Mouse (Mus musculus) small intestine, adult 2 months (tissue): Measurements from ENCODE around the gene Nkx2-4. TPM values are rescaled to one million over a fixed set of nuclear protein-coding genes. Genes with fewer than 3 reads are reported as not detected.

Experiments used
- H3K27ac ChIP-seq: fragments of 200-500 bp; 2 replicates; pipeline ENCODE4 v1.5.1; 2012; ENCODE audit warnings: low read depth, low read length, control low read depth, inconsistent platforms; ENCODE audit not compliant: insufficient read depth
- H3K27me3 ChIP-seq: fragments of 200-500 bp; 2 replicates; pipeline ENCODE4 v1.6.1; 2012; ENCODE audit warnings: mild to moderate bottlenecking, moderate library complexity, low read length, inconsistent platforms; ENCODE audit not compliant: control insufficient read depth, insufficient read depth
- H3K36me3 ChIP-seq: fragments of 200-500 bp; 2 replicates; pipeline ENCODE4 v1.6.1; 2012; ENCODE audit warnings: mild to moderate bottlenecking, low read length, control low read depth, inconsistent platforms; ENCODE audit not compliant: control insufficient read depth, insufficient read depth
- H3K4me1 ChIP-seq: fragments of 200-500 bp; 2 replicates; pipeline ENCODE4 v1.6.1; 2012; ENCODE audit warnings: low read length, inconsistent platforms, mixed read lengths; ENCODE audit not compliant: control insufficient read depth, insufficient read depth, insufficient read length
- H3K4me3 ChIP-seq: fragments of 200-500 bp; 2 replicates; pipeline ENCODE4 v1.5.1; 2012; ENCODE audit warnings: low read depth, mild to moderate bottlenecking, control low read depth, inconsistent platforms, low read length, moderate library complexity
- CTCF ChIP-seq: fragments of 200-500 bp; IDR thresholded peaks from 2 replicates; pipeline ENCODE4 v1.5.1; 2012; ENCODE audit warnings: low read depth, mild to moderate bottlenecking, control low read depth, inconsistent platforms, low read length, moderate library complexity, mixed read lengths; ENCODE audit not compliant: insufficient replicate concordance, insufficient read length; ENCODE audit errors: extremely low read depth
- POLR2A ChIP-seq: fragments of 200-500 bp; IDR thresholded peaks from 2 replicates; pipeline ENCODE4 v1.6.1; 2012; ENCODE audit warnings: low read depth, mild to moderate bottlenecking, control low read depth, inconsistent platforms, low read length, moderate library complexity
- WGBS: fragments of 180-500 bp; shearing (Covaris S2); methylation state at CpG from one replicate; pipeline ENCODE4 v1.1.7; 2018; 5-methylcytosine and 5-hydroxymethylcytosine counted together
- polyA plus RNA-seq: library from polyadenylated mRNA; depleted of rRNA; stranded (reverse); fragments of >200 nt; gene quantifications from 2 replicates; pipeline ENCODE4 v1.2.3, GENCODE M21; 2012

Nkx2-4 gene
- polyA plus RNA-seq, 1 experiment: not detected

DNA sequence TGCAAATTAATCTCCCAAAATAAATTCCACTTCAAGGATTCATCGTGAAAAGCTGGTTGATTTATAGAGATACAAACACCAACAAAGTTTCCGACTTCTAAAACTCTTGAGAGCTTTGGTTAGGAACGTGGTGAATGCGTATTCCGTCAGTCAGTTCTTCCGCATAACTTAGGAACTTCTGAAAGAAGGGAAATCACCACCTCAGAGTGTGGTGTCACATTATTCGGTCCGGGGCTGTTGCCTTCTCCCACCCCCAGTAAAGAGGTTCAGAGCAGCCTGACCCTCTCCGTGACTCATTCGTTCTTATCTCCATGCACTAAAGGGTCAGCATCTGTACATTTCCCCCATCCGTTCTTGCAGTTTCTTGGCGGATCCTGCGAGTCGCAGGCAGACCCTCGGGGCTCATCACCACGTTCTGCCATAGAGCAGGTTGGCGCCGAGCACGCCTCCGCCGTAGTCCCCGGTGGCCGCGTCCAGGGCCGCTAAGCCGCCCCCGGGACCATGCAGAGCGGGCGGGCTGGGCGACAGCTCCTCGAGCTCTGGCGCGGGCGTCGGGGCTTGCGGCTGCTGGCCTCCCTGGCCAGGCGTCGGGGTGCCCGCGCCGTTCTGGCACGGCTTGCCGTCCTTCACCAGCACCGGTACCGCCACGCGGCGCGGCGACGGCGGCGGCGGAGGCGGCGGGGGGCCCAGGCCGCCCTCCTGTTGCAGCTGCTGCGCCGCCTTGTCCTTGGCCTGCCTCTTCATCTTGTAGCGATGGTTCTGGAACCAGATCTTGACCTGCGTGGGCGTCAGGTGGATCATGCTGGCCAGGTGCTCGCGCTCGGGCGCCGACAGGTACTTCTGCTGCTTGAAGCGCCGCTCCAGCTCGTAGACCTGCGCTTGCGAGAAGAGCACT, 1.5 kb downstream of the Nkx2-4 start:
- Histone ChIP-seq H3K4me1 (peaks cover 10% of the 10 kb centered on the region), H3K36me3 (no peaks in the 10 kb centered on the region), H3K4me3 (peak overlapping the region; percentile 25; the same call in 1 of the 2 replicates), H3K27me3 (peaks cover 49% of the 10 kb centered on the region), H3K27ac (no peak overlapping the region)
- TF ChIP-seq POLR2A (no peak), CTCF (no peak)
- WGBS: 3% methylated on average over 70 of the region's 72 CpGs

GRCm38 (mm10) chr2:147082391-147082790, 2.9 kb downstream of the Nkx2-4 start:
- Histone ChIP-seq H3K4me3 (no peak overlapping the region), H3K27ac (no peak overlapping the region), H3K27me3 (peaks cover 43% of the 10 kb centered on the region), H3K4me1 (peaks cover 10% of the 10 kb centered on the region), H3K36me3 (peaks cover 3% of the 10 kb centered on the region; the same call in 1 of the 2 replicates)
- no peak for TF ChIP-seq POLR2A
- no peak for TF ChIP-seq CTCF
- 66% methylated on average over 4 of the region's 4 CpGs for WGBS

GRCm38 (mm10) chr2:147074399-147074798, 10.8 kb downstream of the Nkx2-4 start:
- H3K27ac ChIP-seq: no peak overlapping the region
- no peak overlapping the region for H3K4me3 ChIP-seq
- 96% methylated on average over 4 of the region's 4 CpGs for WGBS
- H3K36me3 ChIP-seq: peaks cover 28% of the 10 kb centered on the region
- no peaks in the 10 kb centered on the region for H3K27me3 ChIP-seq
- TF ChIP-seq CTCF (no peak), POLR2A (no peak)
- no peaks in the 10 kb centered on the region for H3K4me1 ChIP-seq

DNA sequence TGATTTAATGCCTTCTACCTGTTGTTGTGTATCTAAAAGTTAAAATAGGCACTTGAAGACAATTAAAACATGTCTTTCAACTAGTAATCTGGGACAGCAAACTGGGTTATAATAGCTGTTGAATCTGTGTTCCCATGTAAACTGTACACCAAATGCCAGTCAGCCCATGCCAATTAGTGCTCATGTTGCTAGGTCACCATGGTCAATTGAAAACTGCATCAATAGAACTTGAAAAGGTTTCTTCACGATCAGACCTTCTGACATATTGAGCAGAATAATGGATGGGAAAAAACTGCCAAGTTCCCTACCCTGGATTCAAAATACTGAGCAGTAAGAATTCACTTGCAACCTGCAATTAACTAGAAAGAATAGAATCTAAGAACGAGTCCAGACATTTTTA, 11.3 kb downstream of the Nkx2-4 start:
- peaks cover 30% of the 10 kb centered on the region for H3K36me3 ChIP-seq
- H3K4me3 ChIP-seq: no peak overlapping the region
- no peak for TF ChIP-seq CTCF
- no peak for TF ChIP-seq POLR2A
- no peaks in the 10 kb centered on the region for H3K27me3 ChIP-seq
- H3K4me1 ChIP-seq: no peaks in the 10 kb centered on the region
- WGBS: 77% methylated on average over 2 of the region's 2 CpGs
- H3K27ac ChIP-seq: no peak overlapping the region

- H3K4me1 ChIP-seq: no peaks in the 10 kb centered on the region
- no peak overlapping the region for H3K27ac ChIP-seq
- 96% methylated on average over 1 of the region's 1 CpGs for WGBS
- H3K36me3 ChIP-seq: peaks cover 35% of the 10 kb centered on the region
- H3K4me3 ChIP-seq: no peak overlapping the region
- no peaks in the 10 kb centered on the region for H3K27me3 ChIP-seq
- no peak for TF ChIP-seq POLR2A
- no peak for TF ChIP-seq CTCF
Measured at GRCm38 (mm10) chr2:147070305-147070704, 14.9 kb downstream of the Nkx2-4 start.

- Histone ChIP-seq H3K36me3 (peaks cover 37% of the 10 kb centered on the region), H3K4me3 (no peak overlapping the region), H3K27me3 (no peaks in the 10 kb centered on the region), H3K27ac (no peak overlapping the region), H3K4me1 (no peaks in the 10 kb centered on the region)
- TF ChIP-seq CTCF (no peak), POLR2A (no peak)
- WGBS: 75% methylated on average over 1 of the region's 1 CpGs
Measured at GRCm38 (mm10) chr2:147069077-147069476, 16.2 kb downstream of the Nkx2-4 start.

DNA sequence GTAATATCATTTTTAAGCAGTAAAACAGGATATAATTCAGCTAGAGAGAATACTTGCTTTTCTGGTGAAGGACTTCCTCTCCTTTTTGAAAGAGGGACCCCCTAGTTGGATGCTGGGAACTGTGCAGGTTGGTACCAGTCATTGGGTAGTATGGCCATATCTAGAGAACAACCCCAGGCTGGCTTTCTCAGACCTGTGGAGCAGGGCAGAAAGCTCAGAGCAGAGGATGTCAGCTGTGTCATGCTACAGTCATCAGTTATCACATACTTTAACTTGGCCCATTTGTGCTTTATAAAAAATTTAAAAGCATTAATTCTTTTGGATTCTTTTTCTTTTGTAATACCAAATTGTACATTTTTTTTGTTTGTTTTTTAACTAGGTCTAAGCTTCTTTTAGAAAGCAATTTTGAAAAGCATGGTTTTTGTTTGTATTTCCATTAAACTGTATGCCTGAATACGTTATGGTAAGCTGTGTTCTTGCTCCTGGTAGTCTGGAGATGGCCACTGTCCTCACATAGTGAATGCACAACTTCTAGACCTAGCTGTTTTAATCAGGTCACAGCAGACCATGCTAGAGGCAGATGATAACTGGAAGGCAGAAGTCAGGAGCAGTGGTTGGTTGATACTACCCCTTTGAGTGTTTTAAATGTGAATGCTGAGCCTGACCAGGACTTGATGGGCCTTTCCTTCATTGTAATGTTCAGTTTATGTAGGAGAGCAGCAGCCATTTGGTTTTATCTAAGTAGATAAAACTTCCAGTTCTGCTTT, 17.6 kb downstream of the Nkx2-4 start:
- Histone ChIP-seq H3K27me3 (no peaks in the 10 kb centered on the region), H3K27ac (no peak overlapping the region), H3K4me1 (no peaks in the 10 kb centered on the region), H3K4me3 (no peak overlapping the region), H3K36me3 (peaks cover 36% of the 10 kb centered on the region)
- no peak for TF ChIP-seq CTCF
- TF ChIP-seq POLR2A: no peak
- WGBS: 95% methylated on average over 1 of the region's 1 CpGs
